Mouse (Mus musculus): ENCODE data around the gene Chd4. TPM values are rescaled to one million over a fixed set of nuclear protein-coding genes. Genes with fewer than 3 reads are reported as not detected.
A peak's percentile ranks its signal among the peaks of the same experiment; 100 is the strongest.

The Chd4 gene
- total and polyA plus RNA-seq, 3 experiments, result 28.3 to 113 (median 97.1) TPM

- Histone ChIP-seq H3K27ac (peak overlapping the region; percentile 87), H3K36me3 (ENCODE audit: control insufficient read depth, insufficient read depth, low read length) (no peaks in the 10 kb centered on the region), H3K79me2 (replicated peaks; ENCODE audit: control insufficient read depth, insufficient read depth, low read length) (no peaks in the 10 kb centered on the region), H3K4me3 (no peak overlapping the region), H3K4me1 (ENCODE audit: control insufficient read depth, insufficient read depth, low read length) (peaks cover 8% of the 10 kb centered on the region), H3K9ac (ENCODE audit: low read depth, low read length) (no peak overlapping the region), H3K27me3 (ENCODE audit: control insufficient read depth, insufficient read depth, low read length) (no peaks in the 10 kb centered on the region)
- no peak for TF ChIP-seq POLR2A (IDR thresholded peaks at IDR 0.05; ENCODE audit: insufficient read depth, low read depth, low read length)
- TF ChIP-seq CTCF (IDR thresholded peaks at IDR 0.05), result no peak
- no peak for TF ChIP-seq EP300 (IDR thresholded peaks at IDR 0.05; ENCODE audit: insufficient read depth, low read depth, low read length)
- no peak for DNase-seq
- 83% methylated on average over 3 of the region's 3 CpGs for WGBS
- intact Hi-C loops (cut with DNase I), result loop anchor here (2.0 kb wide), 1 partner anchor 77 kb away; no protein-coding TSS in a partner anchor
Measured at GRCm38 (mm10) chr6:125087937-125088336, 7.8 kb upstream of the Chd4 start.

GRCm38 (mm10) chr6:125088561-125089321 is 7.0 kb upstream of the Chd4 start:
- Histone ChIP-seq H3K4me3 (no peak overlapping the region), H3K79me2 (replicated peaks; ENCODE audit: control insufficient read depth, insufficient read depth, low read length) (no peaks in the 10 kb centered on the region), H3K27ac (peak overlapping the region; percentile 87), H3K9ac (ENCODE audit: low read depth, low read length) (peak overlapping the region; percentile 53), H3K36me3 (ENCODE audit: control insufficient read depth, insufficient read depth, low read length) (no peaks in the 10 kb centered on the region), H3K4me1 (ENCODE audit: control insufficient read depth, insufficient read depth, low read length) (peaks cover 8% of the 10 kb centered on the region), H3K27me3 (ENCODE audit: control insufficient read depth, insufficient read depth, low read length) (no peaks in the 10 kb centered on the region)
- DNase-seq, result peak; percentile 78 to 85
- intact Hi-C loops (cut with DNase I), result loop anchor here (2.0 kb wide), 1 partner anchor 78 kb away; no protein-coding TSS in a partner anchor
- TF ChIP-seq POLR2A (IDR thresholded peaks at IDR 0.05; ENCODE audit: insufficient read depth, low read depth, low read length), result peak; percentile 67
- no peak for TF ChIP-seq CTCF (IDR thresholded peaks at IDR 0.05)
- WGBS, result 5% methylated on average over 20 of the region's 20 CpGs

- H3K4me3 ChIP-seq, result peak overlapping the region; percentile 40
- H3K9ac ChIP-seq (ENCODE audit: low read depth, low read length), result peak overlapping the region; percentile 67
- DNase-seq, result peak; percentile 75 to 87
- intact Hi-C loops (cut with DNase I), result loop anchor here (2.0 kb wide), 1 partner anchor 79 kb away; no protein-coding TSS in a partner anchor
- H3K36me3 ChIP-seq (ENCODE audit: control insufficient read depth, insufficient read depth, low read length), result no peaks in the 10 kb centered on the region
- H3K27ac ChIP-seq, result peak overlapping the region; percentile 87
- TF ChIP-seq POLR2A (IDR thresholded peaks at IDR 0.05; ENCODE audit: insufficient read depth, low read depth, low read length) (0 out of 2 replicates have a peak, but pooled peaks have one; percentile 32), CTCF (IDR thresholded peaks at IDR 0.05) (no peak)
- no peaks in the 10 kb centered on the region for H3K79me2 ChIP-seq (replicated peaks; ENCODE audit: control insufficient read depth, insufficient read depth, low read length)
- peaks cover 7% of the 10 kb centered on the region for H3K4me1 ChIP-seq (ENCODE audit: control insufficient read depth, insufficient read depth, low read length)
- 7% methylated on average over 15 of the region's 15 CpGs for WGBS
- H3K27me3 ChIP-seq (ENCODE audit: control insufficient read depth, insufficient read depth, low read length), result no peaks in the 10 kb centered on the region
Measured at GRCm38 (mm10) chr6:125089521-125090321, 6.1 kb upstream of the Chd4 start.

- peak overlapping the region; percentile 87 for H3K27ac ChIP-seq
- no peaks in the 10 kb centered on the region for H3K79me2 ChIP-seq (replicated peaks; ENCODE audit: control insufficient read depth, insufficient read depth, low read length)
- peaks cover 7% of the 10 kb centered on the region for H3K4me1 ChIP-seq (ENCODE audit: control insufficient read depth, insufficient read depth, low read length)
- no peak for DNase-seq
- H3K9ac ChIP-seq (ENCODE audit: low read depth, low read length), result no peak overlapping the region
- no peak overlapping the region for H3K4me3 ChIP-seq
- no peaks in the 10 kb centered on the region for H3K27me3 ChIP-seq (ENCODE audit: control insufficient read depth, insufficient read depth, low read length)
- intact Hi-C loops (cut with DNase I), result no loop called here
- 45% methylated on average over 10 of the region's 10 CpGs for WGBS
- no peaks in the 10 kb centered on the region for H3K36me3 ChIP-seq (ENCODE audit: control insufficient read depth, insufficient read depth, low read length)
- TF ChIP-seq EP300 (IDR thresholded peaks at IDR 0.05; ENCODE audit: insufficient read depth, low read depth, low read length) (no peak), POLR2A (IDR thresholded peaks at IDR 0.05; ENCODE audit: insufficient read depth, low read depth, low read length) (no peak), CTCF (IDR thresholded peaks at IDR 0.05) (no peak)
Measured at GRCm38 (mm10) chr6:125090341-125091085, 5.3 kb upstream of the Chd4 start.

- 52% methylated on average over 5 of the region's 5 CpGs for WGBS
- peak overlapping the region; percentile 40; the same call in 1 of the 2 replicates for H3K27ac ChIP-seq
Measured at GRCm38 (mm10) chr6:125092372-125092771, 3.4 kb upstream of the Chd4 start.

More at GRCm38 (mm10) chr6:125092372-125092771, 3.4 kb upstream of the Chd4 start:
- no peaks in the 10 kb centered on the region for H3K27me3 ChIP-seq (ENCODE audit: control insufficient read depth, insufficient read depth, low read length)
- no peaks in the 10 kb centered on the region for H3K36me3 ChIP-seq (ENCODE audit: control insufficient read depth, insufficient read depth, low read length)
- peaks cover 7% of the 10 kb centered on the region for H3K4me1 ChIP-seq (ENCODE audit: control insufficient read depth, insufficient read depth, low read length)
- no peak overlapping the region for H3K4me3 ChIP-seq
- no peak for DNase-seq
- H3K9ac ChIP-seq (ENCODE audit: low read depth, low read length), result no peak overlapping the region
- intact Hi-C loops (cut with DNase I), result no loop called here
- TF ChIP-seq CTCF (IDR thresholded peaks at IDR 0.05), result no peak
- no peak for TF ChIP-seq POLR2A (IDR thresholded peaks at IDR 0.05; ENCODE audit: insufficient read depth, low read depth, low read length)
- no peak for TF ChIP-seq EP300 (IDR thresholded peaks at IDR 0.05; ENCODE audit: insufficient read depth, low read depth, low read length)
- H3K79me2 ChIP-seq (replicated peaks; ENCODE audit: control insufficient read depth, insufficient read depth, low read length), result no peaks in the 10 kb centered on the region

Measured in heart, adult 2 months (tissue).